Mouse (Mus musculus): ENCODE measurements around the gene Des. TPM values are rescaled to one million over a fixed set of nuclear protein-coding genes. Genes with fewer than 3 reads are reported as not detected.

The Des gene
- polyA plus RNA-seq, 1 experiment from 2014 or later = 23.5 TPM

DNA sequence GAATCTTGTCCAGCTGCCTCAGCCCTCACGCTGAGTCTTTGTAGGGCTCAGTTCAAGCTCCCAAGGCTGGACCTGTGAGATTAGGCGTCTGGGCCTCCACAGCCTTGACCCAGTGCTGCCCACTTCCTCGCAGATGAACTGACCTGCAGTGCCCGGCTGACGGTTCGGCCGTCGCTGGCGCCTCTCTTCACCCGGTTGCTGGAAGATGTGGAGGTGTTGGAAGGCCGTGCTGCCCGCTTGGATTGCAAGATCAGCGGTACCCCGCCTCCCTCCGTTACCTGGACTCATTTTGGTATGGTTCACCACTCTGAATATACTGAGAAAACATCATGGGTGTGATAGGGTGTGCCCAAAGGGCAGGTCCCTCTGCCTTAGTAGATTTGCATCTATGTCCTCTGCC lies 46.0 kb downstream of the Des start:
- Histone ChIP-seq H3K27ac (no peak overlapping the region), H3K36me3 (peaks cover 73% of the 10 kb centered on the region), H3K9ac (replicated peaks) (no peak overlapping the region), H3K4me1 (replicated peaks) (no peaks in the 10 kb centered on the region), H3K4me3 (replicated peaks) (no peak overlapping the region), H3K4me2 (no peak overlapping the region), H3K27me3 (no peaks in the 10 kb centered on the region; the same call in 1 of the 2 replicates), H3K9me3 (no peaks in the 10 kb centered on the region)
- 96% methylated on average over 15 of the region's 15 CpGs for WGBS
- no peak for ATAC-seq (ENCODE audit: insufficient number of reproducible peaks, insufficient read depth, low FRiP score, low TSS enrichment, low read depth)

GRCm38 (mm10) chr1:75407056-75407455 lies 46.9 kb downstream of the Des start:
- no peak overlapping the region for H3K9ac ChIP-seq (replicated peaks)
- H3K27ac ChIP-seq = no peak overlapping the region
- no peak overlapping the region for H3K4me3 ChIP-seq (replicated peaks)
- H3K4me1 ChIP-seq (replicated peaks) = no peaks in the 10 kb centered on the region
- H3K36me3 ChIP-seq = peaks cover 66% of the 10 kb centered on the region
- H3K4me2 ChIP-seq = no peak overlapping the region
- no peaks in the 10 kb centered on the region for H3K9me3 ChIP-seq
- no peaks in the 10 kb centered on the region; the same call in 1 of the 2 replicates for H3K27me3 ChIP-seq
- no peak for ATAC-seq (ENCODE audit: insufficient number of reproducible peaks, insufficient read depth, low FRiP score, low TSS enrichment, low read depth)
- WGBS = 89% methylated on average over 9 of the region's 9 CpGs

- WGBS = 77% methylated on average over 4 of the region's 4 CpGs
- H3K27ac ChIP-seq = no peak overlapping the region
- H3K4me1 ChIP-seq (replicated peaks) = no peaks in the 10 kb centered on the region
- H3K27me3 ChIP-seq = no peaks in the 10 kb centered on the region; the same call in 1 of the 2 replicates
- no peak overlapping the region for H3K9ac ChIP-seq (replicated peaks)
- H3K4me2 ChIP-seq = no peak overlapping the region
- H3K36me3 ChIP-seq = peaks cover 55% of the 10 kb centered on the region
- no peaks in the 10 kb centered on the region for H3K9me3 ChIP-seq
- no peak overlapping the region for H3K4me3 ChIP-seq (replicated peaks)
- ATAC-seq (ENCODE audit: insufficient number of reproducible peaks, insufficient read depth, low FRiP score, low TSS enrichment, low read depth) = no peak
Measured at GRCm38 (mm10) chr1:75408210-75408609, 48.1 kb downstream of the Des start.

GRCm38 (mm10) chr1:75409950-75410349 lies 49.8 kb downstream of the Des start:
- no peak overlapping the region for H3K9ac ChIP-seq (replicated peaks)
- no peaks in the 10 kb centered on the region for H3K4me1 ChIP-seq (replicated peaks)
- no peaks in the 10 kb centered on the region for H3K9me3 ChIP-seq
- H3K4me2 ChIP-seq = no peak overlapping the region
- H3K27me3 ChIP-seq = no peaks in the 10 kb centered on the region; the same call in 1 of the 2 replicates
- no peak overlapping the region for H3K27ac ChIP-seq
- 91% methylated on average over 7 of the region's 7 CpGs for WGBS
- peaks cover 47% of the 10 kb centered on the region for H3K36me3 ChIP-seq
- no peak overlapping the region for H3K4me3 ChIP-seq (replicated peaks)
- no peak for ATAC-seq (ENCODE audit: insufficient number of reproducible peaks, insufficient read depth, low FRiP score, low TSS enrichment, low read depth)

DNA sequence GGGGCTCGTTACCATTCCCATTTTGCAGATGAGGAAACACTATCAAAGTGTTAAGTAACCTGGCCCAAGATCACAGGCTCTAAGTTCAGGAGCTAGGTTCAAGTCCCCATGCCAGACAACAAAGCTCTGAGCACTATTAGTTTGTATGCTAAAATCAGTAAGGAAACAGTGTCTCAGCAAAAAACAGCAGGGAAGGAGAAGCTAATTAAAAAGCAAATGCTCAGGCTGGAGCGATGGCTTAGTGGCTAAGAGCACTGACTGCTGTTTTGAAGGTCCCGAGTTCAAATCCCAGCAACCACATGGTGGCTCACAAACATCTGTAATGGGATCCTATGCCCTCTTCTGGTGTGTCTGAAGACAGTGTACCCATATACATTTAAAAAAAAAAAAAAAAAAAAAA lies 52.1 kb downstream of the Des start:
- Histone ChIP-seq H3K9me3 (no peaks in the 10 kb centered on the region), H3K4me2 (no peak overlapping the region), H3K27ac (no peak overlapping the region), H3K4me3 (replicated peaks) (no peak overlapping the region), H3K27me3 (no peaks in the 10 kb centered on the region), H3K4me1 (replicated peaks) (no peaks in the 10 kb centered on the region), H3K36me3 (peaks cover 46% of the 10 kb centered on the region), H3K9ac (replicated peaks) (no peak overlapping the region)
- WGBS = 89% methylated on average over 3 of the region's 3 CpGs
- ATAC-seq (ENCODE audit: insufficient number of reproducible peaks, insufficient read depth, low FRiP score, low TSS enrichment, low read depth) = no peak

- Histone ChIP-seq H3K4me2 (no peak overlapping the region), H3K27ac (no peak overlapping the region), H3K27me3 (no peaks in the 10 kb centered on the region), H3K9me3 (no peaks in the 10 kb centered on the region), H3K4me1 (replicated peaks) (no peaks in the 10 kb centered on the region), H3K4me3 (replicated peaks) (no peak overlapping the region), H3K9ac (replicated peaks) (no peak overlapping the region), H3K36me3 (peaks cover 49% of the 10 kb centered on the region)
- ATAC-seq (ENCODE audit: insufficient number of reproducible peaks, insufficient read depth, low FRiP score, low TSS enrichment, low read depth) = no peak
- 58% methylated on average over 3 of the region's 3 CpGs for WGBS
Measured at GRCm38 (mm10) chr1:75413749-75414148, 53.6 kb downstream of the Des start.

Other genes starting within 250 kb of the Des start
- 12.0 and 12.1 TPM in 2 replicates for gene Nhej1, start 235.1 kb upstream of the Des start, polyA plus RNA-seq (2016; fragmentation: Nextera tagmentation; extraction: Ambion mirVana)
- 0.10 TPM in 1 of 2 replicates, not detected in the other for gene Slc23a3, start 226.4 kb upstream of the Des start, polyA plus RNA-seq (2016; fragmentation: Nextera tagmentation; extraction: Ambion mirVana)
- 40.4 and 41.1 TPM in 2 replicates for gene Cnppd1, start 217.6 kb upstream of the Des start, polyA plus RNA-seq (2016; fragmentation: Nextera tagmentation; extraction: Ambion mirVana)
- 36.9 and 38.0 TPM in 2 replicates for gene Retreg2, start 217.6 kb upstream of the Des start, polyA plus RNA-seq (2016; fragmentation: Nextera tagmentation; extraction: Ambion mirVana)
- 34.9 and 37.1 TPM in 2 replicates for gene Zfand2b, start 191.7 kb upstream of the Des start, polyA plus RNA-seq (2016; fragmentation: Nextera tagmentation; extraction: Ambion mirVana)
- 36.3 and 41.1 TPM in 2 replicates for gene Abcb6, start 179.9 kb upstream of the Des start, polyA plus RNA-seq (2016; fragmentation: Nextera tagmentation; extraction: Ambion mirVana)
- 26.6 and 27.8 TPM in 2 replicates for gene Ankzf1, start 168.2 kb upstream of the Des start, polyA plus RNA-seq (2016; fragmentation: Nextera tagmentation; extraction: Ambion mirVana)
- 22.0 and 24.1 TPM in 2 replicates for gene Atg9a, start 168.1 kb upstream of the Des start, polyA plus RNA-seq (2016; fragmentation: Nextera tagmentation; extraction: Ambion mirVana)
- gene Glb1l, start 149.5 kb upstream of the Des start, polyA plus RNA-seq (2016; fragmentation: Nextera tagmentation; extraction: Ambion mirVana) = 19.3 and 20.6 TPM in 2 replicates
- 131 and 134 TPM in 2 replicates for gene Stk16, start 149.5 kb upstream of the Des start, polyA plus RNA-seq (2016; fragmentation: Nextera tagmentation; extraction: Ambion mirVana)
- gene Tuba4a, start 140.5 kb upstream of the Des start, polyA plus RNA-seq (2016; fragmentation: Nextera tagmentation; extraction: Ambion mirVana) = 14.5 and 15.8 TPM in 2 replicates
- gene A630095N17Rik, start 128.2 kb upstream of the Des start, polyA plus RNA-seq (2016; fragmentation: Nextera tagmentation; extraction: Ambion mirVana) = not detected in 2 replicates
- gene Dnajb2, start 123.9 kb upstream of the Des start, polyA plus RNA-seq (2016; fragmentation: Nextera tagmentation; extraction: Ambion mirVana) = 40.7 and 42.8 TPM in 2 replicates
- 0.20 and 0.35 TPM in 2 replicates for gene Ptprn, start 95.8 kb upstream of the Des start, polyA plus RNA-seq (2016; fragmentation: Nextera tagmentation; extraction: Ambion mirVana)
- 0.83 TPM in 1 of 2 replicates, not detected in the other for gene Resp18, start 81.9 kb upstream of the Des start, polyA plus RNA-seq (2016; fragmentation: Nextera tagmentation; extraction: Ambion mirVana)
- 111 TPM in 2 replicates for gene Dnpep, start 42.3 kb upstream of the Des start, polyA plus RNA-seq (2016; fragmentation: Nextera tagmentation; extraction: Ambion mirVana)
- 30.4 and 30.7 TPM in 2 replicates for gene Speg, start 15.0 kb downstream of the Des start, polyA plus RNA-seq (2016; fragmentation: Nextera tagmentation; extraction: Ambion mirVana)
- 49.1 and 61.0 TPM in 2 replicates for gene Gmppa, start 75.6 kb downstream of the Des start, polyA plus RNA-seq (2016; fragmentation: Nextera tagmentation; extraction: Ambion mirVana)
- 0.50 and 0.78 TPM in 2 replicates for gene Asic4, start 90.1 kb downstream of the Des start, polyA plus RNA-seq (2016; fragmentation: Nextera tagmentation; extraction: Ambion mirVana)
- 22.1 and 27.1 TPM in 2 replicates for gene Chpf, start 119.0 kb downstream of the Des start, polyA plus RNA-seq (2016; fragmentation: Nextera tagmentation; extraction: Ambion mirVana)
- 0.36 and 0.74 TPM in 2 replicates for gene Tmem198, start 119.2 kb downstream of the Des start, polyA plus RNA-seq (2016; fragmentation: Nextera tagmentation; extraction: Ambion mirVana)
- 98.3 and 104 TPM in 2 replicates for gene Obsl1, start 146.1 kb downstream of the Des start, polyA plus RNA-seq (2016; fragmentation: Nextera tagmentation; extraction: Ambion mirVana)
- gene Inha, start 146.7 kb downstream of the Des start, polyA plus RNA-seq (2016; fragmentation: Nextera tagmentation; extraction: Ambion mirVana) = 9.5 and 11.9 TPM in 2 replicates
- gene Stk11ip, start 161.2 kb downstream of the Des start, polyA plus RNA-seq (2016; fragmentation: Nextera tagmentation; extraction: Ambion mirVana) = 29.3 and 30.3 TPM in 2 replicates
- gene Slc4a3, start 185.9 kb downstream of the Des start, polyA plus RNA-seq (2016; fragmentation: Nextera tagmentation; extraction: Ambion mirVana) = 33.6 and 33.7 TPM in 2 replicates